Mouse (Mus musculus) T-cell, adult 2 months (primary cell): ENCODE results near the gene Reln.

Experiments
- DNase-seq: peaks from one replicate; pipeline ENCODE4 v3.0.0; 2022; ENCODE audit warnings: low spot score

The Reln gene

GRCm38 (mm10) chr5:22307853-22308252 is 36.6 kb downstream of the Reln start:
- DNase-seq: no peak

- no peak for DNase-seq
Observed at GRCm38 (mm10) chr5:22307072-22307471, 37.4 kb downstream of the Reln start.

GRCm38 (mm10) chr5:22303709-22304108 is 40.8 kb downstream of the Reln start:
- DNase-seq: no peak

GRCm38 (mm10) chr5:22302309-22302708 is 42.2 kb downstream of the Reln start:
- DNase-seq: no peak

- DNase-seq: no peak
Observed at GRCm38 (mm10) chr5:22300788-22301187, 43.7 kb downstream of the Reln start.

- no peak for DNase-seq
Observed at GRCm38 (mm10) chr5:22300046-22300445, 44.5 kb downstream of the Reln start.

GRCm38 (mm10) chr5:22295161-22295560 is 49.3 kb downstream of the Reln start:
- no peak for DNase-seq

- DNase-seq: no peak
Observed at GRCm38 (mm10) chr5:22291409-22291808, 53.1 kb downstream of the Reln start.

- DNase-seq: no peak
Observed at GRCm38 (mm10) chr5:22285396-22285795, 59.1 kb downstream of the Reln start.

GRCm38 (mm10) chr5:22282141-22282665 is 62.3 kb downstream of the Reln start:
- no peak for DNase-seq

GRCm38 (mm10) chr5:22280534-22281164 is 63.9 kb downstream of the Reln start:
- DNase-seq: no peak

GRCm38 (mm10) chr5:22279201-22279600 is 65.3 kb downstream of the Reln start:
- no peak for DNase-seq

GRCm38 (mm10) chr5:22274134-22274533 is 70.4 kb downstream of the Reln start:
- no peak for DNase-seq

- DNase-seq: no peak
Observed at GRCm38 (mm10) chr5:22266489-22267301, 77.8 kb downstream of the Reln start.

- no peak for DNase-seq
Observed at GRCm38 (mm10) chr5:22262351-22262765, 82.1 kb downstream of the Reln start.

- no peak for DNase-seq
Observed at GRCm38 (mm10) chr5:22255346-22255745, 89.2 kb downstream of the Reln start.

GRCm38 (mm10) chr5:22253910-22254309 is 90.6 kb downstream of the Reln start:
- no peak for DNase-seq

- no peak for DNase-seq
Observed at GRCm38 (mm10) chr5:22253318-22253717, 91.2 kb downstream of the Reln start.

GRCm38 (mm10) chr5:22247850-22248249 is 96.7 kb downstream of the Reln start:
- DNase-seq: no peak

GRCm38 (mm10) chr5:22245056-22245455 is 99.4 kb downstream of the Reln start:
- no peak for DNase-seq

- no peak for DNase-seq
Observed at GRCm38 (mm10) chr5:22243538-22243937, 101.0 kb downstream of the Reln start.

- DNase-seq: no peak
Observed at GRCm38 (mm10) chr5:22241560-22241959, 102.9 kb downstream of the Reln start.

- DNase-seq: no peak
Observed at GRCm38 (mm10) chr5:22236801-22237200, 107.7 kb downstream of the Reln start.
